Mouse (Mus musculus): ENCODE data around the gene Med12. TPM values are rescaled to one million over a fixed set of nuclear protein-coding genes. Genes with fewer than 3 reads are reported as not detected.

The Med12 gene
- polyA plus RNA-seq, 1 experiment from 2014 or later = 18.9 TPM

DNA sequence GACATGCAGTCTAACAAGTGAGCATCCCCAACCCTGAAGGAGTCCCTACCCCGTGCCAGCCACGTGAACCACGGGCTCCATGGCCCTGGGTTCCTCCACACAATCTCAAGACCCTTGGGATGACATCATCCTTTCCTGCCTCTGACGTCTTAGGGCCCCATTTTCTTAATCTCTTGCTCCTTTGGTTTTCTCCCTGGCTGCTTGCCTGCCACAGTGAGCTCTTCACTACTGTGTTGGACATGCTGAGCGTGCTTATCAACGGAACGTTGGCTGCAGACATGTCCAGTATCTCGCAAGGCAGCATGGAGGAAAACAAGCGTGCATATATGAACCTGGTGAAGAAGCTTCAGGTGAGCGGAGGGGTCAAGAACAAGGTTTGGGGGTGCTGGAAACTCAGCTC, 16.3 kb downstream of the Med12 start:
- no peak overlapping the region for H3K27ac ChIP-seq (ENCODE audit: low read length)
- H3K4me3 ChIP-seq (ENCODE audit: low read length) = no peak overlapping the region
- no peak overlapping the region for H3K9ac ChIP-seq (ENCODE audit: low read length)
- no peak for ATAC-seq (replicated peaks; ENCODE audit: extremely low read depth, insufficient read depth, low FRiP score)
- no peak overlapping the region for H3K4me2 ChIP-seq (ENCODE audit: low read depth, low read length)
- no peaks in the 10 kb centered on the region for H3K4me1 ChIP-seq (ENCODE audit: control insufficient read depth, insufficient read depth, low read length)
- WGBS = 80% methylated on average over 10 of the region's 10 CpGs
- H3K9me3 ChIP-seq (replicated peaks; ENCODE audit: control insufficient read depth, low read length) = no peaks in the 10 kb centered on the region
- no peaks in the 10 kb centered on the region for H3K27me3 ChIP-seq (ENCODE audit: control insufficient read depth, insufficient read depth, low read length)
- peaks cover 29% of the 10 kb centered on the region for H3K36me3 ChIP-seq (ENCODE audit: control insufficient read depth, insufficient read depth)

DNA sequence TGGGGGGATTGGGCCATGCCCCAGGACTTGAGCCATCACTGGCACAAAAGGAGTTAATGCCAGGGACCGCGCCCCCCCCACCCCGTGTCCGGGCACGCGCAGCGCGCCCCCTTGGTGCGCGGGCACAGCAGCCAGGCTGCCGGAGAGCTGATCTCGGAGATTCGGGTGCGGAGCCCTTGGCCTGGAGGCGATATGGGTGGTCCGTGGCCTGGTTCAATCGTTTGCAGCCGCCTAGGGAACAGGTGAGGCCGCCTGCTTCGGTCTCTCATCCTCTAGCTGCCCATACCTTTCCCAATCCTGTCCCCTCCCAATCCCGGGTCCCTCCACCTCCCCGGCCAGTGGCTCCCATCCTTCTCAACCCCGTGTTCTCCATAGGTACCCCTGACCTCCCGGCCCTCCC, 25.2 kb downstream of the Med12 start, which contains the start of gene Nlgn3:
Gene Nlgn3, plus strand, starts transcription at position 114 of the 400 bp plus-strand sequence.
- peak; percentile 20; the same call in 1 of the 2 replicates for ATAC-seq (replicated peaks; ENCODE audit: extremely low read depth, insufficient read depth, low FRiP score)
- H3K27ac ChIP-seq (ENCODE audit: low read length) = no peak within 1 kb of the TSS
- peak within 1 kb of the TSS; percentile 41 for H3K4me3 ChIP-seq (ENCODE audit: low read length)
- H3K9me3 ChIP-seq (replicated peaks; ENCODE audit: control insufficient read depth, low read length) = no peaks in the 10 kb centered on the region
- 19% methylated on average over 8 of the region's 24 CpGs for WGBS
- H3K4me1 ChIP-seq (ENCODE audit: control insufficient read depth, insufficient read depth, low read length) = 0 out of 2 replicates have a peak, but pooled peaks cover 2% of the 10 kb centered on the region
- peak within 1 kb of the TSS; percentile 57 for H3K4me2 ChIP-seq (ENCODE audit: low read depth, low read length)
- peaks cover 5% of the 10 kb centered on the region; the same call in 1 of the 2 replicates for H3K36me3 ChIP-seq (ENCODE audit: control insufficient read depth, insufficient read depth)
- peak within 1 kb of the TSS; percentile 50 for H3K9ac ChIP-seq (ENCODE audit: low read length)
- H3K27me3 ChIP-seq (ENCODE audit: control insufficient read depth, insufficient read depth, low read length) = no peaks in the 10 kb centered on the region

DNA sequence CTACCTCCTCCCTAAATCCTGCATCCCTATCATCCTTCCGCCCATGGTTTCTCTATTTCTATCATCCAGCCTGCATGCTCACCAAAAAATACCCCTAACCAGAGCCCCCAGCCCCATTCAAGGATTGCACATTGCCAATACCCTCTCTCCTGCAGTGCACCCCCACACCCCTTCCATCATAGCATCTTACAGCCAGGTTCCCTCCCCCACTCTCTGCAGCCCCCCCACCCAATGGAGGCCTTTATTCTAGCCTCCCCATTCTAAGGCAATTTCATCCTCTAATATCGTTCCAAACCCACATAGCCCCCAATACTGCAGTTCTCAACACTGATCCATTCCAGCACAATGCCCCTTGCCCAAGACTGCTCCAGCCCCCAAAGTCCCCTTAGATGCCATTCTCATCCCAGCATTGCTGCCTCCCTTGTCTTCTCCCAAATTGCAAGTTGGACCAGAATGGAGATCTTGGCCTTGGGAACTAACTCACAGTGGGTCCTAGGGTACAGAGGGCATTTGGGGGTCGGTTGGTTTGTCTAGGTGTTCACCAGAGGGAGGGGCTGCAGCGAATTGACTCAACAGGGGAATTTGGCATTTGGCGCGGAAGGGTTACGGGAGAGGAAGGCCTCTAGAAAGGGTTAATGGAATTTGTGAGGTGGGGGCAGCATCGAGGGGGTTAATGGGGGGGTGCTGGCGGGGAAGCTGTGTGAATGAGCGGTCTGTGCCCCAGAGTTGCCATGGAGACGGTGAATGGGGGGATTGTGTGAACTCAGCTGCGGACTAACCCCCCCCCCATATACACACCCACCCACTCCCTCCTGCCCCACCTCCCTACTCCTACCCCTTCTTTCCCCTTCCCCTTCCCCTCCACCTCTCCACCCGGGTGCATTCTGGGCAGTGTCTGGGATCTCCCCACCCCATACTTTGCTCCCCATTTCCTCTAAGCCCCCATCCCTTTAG, 25.9 kb downstream of the Med12 start:
- WGBS = 23% methylated on average over 13 of the region's 13 CpGs
- 0 out of 2 replicates have a peak, but pooled peaks have one; percentile 26 for ATAC-seq (replicated peaks; ENCODE audit: extremely low read depth, insufficient read depth, low FRiP score)
- H3K4me2 ChIP-seq (ENCODE audit: low read depth, low read length) = peak overlapping the region; percentile 57
- H3K9ac ChIP-seq (ENCODE audit: low read length) = peak overlapping the region; percentile 50
- 0 out of 2 replicates have a peak, but pooled peaks cover 2% of the 10 kb centered on the region for H3K4me1 ChIP-seq (ENCODE audit: control insufficient read depth, insufficient read depth, low read length)
- H3K36me3 ChIP-seq (ENCODE audit: control insufficient read depth, insufficient read depth) = peaks cover 5% of the 10 kb centered on the region; the same call in 1 of the 2 replicates
- peak overlapping the region; percentile 41 for H3K4me3 ChIP-seq (ENCODE audit: low read length)
- no peaks in the 10 kb centered on the region for H3K9me3 ChIP-seq (replicated peaks; ENCODE audit: control insufficient read depth, low read length)
- H3K27ac ChIP-seq (ENCODE audit: low read length) = no peak overlapping the region
- H3K27me3 ChIP-seq (ENCODE audit: control insufficient read depth, insufficient read depth, low read length) = no peaks in the 10 kb centered on the region

DNA sequence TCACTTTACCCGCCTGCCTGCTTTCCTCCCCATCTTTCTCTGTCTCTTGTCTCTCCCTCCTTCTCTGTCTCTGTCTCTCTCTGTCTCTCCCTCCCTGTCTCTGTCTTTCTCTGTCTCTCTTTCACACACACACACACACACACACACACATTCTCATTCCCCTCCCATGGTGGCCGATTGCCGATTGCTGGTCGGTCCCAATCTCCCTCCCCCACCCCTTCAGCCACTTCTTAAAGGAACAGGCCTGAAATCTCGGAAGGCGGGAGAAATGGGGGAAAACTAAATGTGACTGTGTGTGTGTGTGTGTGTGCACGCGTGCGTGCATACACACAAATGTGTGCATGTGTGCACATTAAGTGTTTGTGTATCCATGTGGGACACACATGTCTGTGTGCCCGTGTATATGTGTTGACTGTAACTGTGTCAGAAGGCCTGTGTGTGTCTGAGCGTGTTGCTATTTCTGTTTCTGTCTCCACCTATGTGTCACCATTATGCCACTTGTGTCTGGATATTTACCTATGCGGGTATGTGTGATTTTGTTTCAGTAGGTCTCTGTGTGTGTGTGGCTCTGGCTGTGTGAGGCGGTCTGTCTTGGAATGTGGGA, 26.7 kb downstream of the Med12 start:
- H3K9ac ChIP-seq (ENCODE audit: low read length) = peak overlapping the region; percentile 46
- peak overlapping the region; percentile 18 for H3K27ac ChIP-seq (ENCODE audit: low read length)

DNA sequence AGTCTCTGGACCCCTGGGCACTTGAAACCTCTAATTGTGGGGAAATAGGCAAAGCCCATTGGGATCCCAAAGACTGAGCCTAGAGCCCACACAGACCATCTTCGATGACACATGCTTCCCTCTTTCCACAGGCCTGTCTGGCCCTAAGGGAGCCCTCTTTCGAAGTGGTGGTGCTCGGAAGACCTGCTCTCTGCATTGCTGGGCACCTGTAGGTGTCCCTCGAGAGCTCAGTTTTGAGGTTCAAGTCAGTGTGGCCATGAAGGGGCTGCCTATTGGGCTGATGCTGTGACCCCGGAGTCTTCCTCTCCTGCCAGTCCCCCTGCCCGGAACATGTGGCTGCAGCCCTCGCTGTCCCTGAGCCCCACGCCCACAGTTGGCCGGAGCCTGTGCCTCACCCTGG, 27.8 kb downstream of the Med12 start:
- H3K4me1 ChIP-seq (ENCODE audit: control insufficient read depth, insufficient read depth, low read length) = 0 out of 2 replicates have a peak, but pooled peaks cover 2% of the 10 kb centered on the region
- no peak overlapping the region for H3K4me2 ChIP-seq (ENCODE audit: low read depth, low read length)
- H3K36me3 ChIP-seq (ENCODE audit: control insufficient read depth, insufficient read depth) = peaks cover 3% of the 10 kb centered on the region; the same call in 1 of the 2 replicates
- H3K27me3 ChIP-seq (ENCODE audit: control insufficient read depth, insufficient read depth, low read length) = no peaks in the 10 kb centered on the region
- H3K4me3 ChIP-seq (ENCODE audit: low read length) = no peak overlapping the region
- H3K27ac ChIP-seq (ENCODE audit: low read length) = no peak overlapping the region
- WGBS = 76% methylated on average over 9 of the region's 9 CpGs
- no peak for ATAC-seq (replicated peaks; ENCODE audit: extremely low read depth, insufficient read depth, low FRiP score)
- H3K9ac ChIP-seq (ENCODE audit: low read length) = no peak overlapping the region
- H3K9me3 ChIP-seq (replicated peaks; ENCODE audit: control insufficient read depth, low read length) = no peaks in the 10 kb centered on the region

More for the DNA sequence above, 26.7 kb downstream of the Med12 start:
- Histone ChIP-seq H3K4me1 (ENCODE audit: control insufficient read depth, insufficient read depth, low read length) (0 out of 2 replicates have a peak, but pooled peaks cover 2% of the 10 kb centered on the region), H3K4me3 (ENCODE audit: low read length) (peak overlapping the region; percentile 41), H3K4me2 (ENCODE audit: low read depth, low read length) (peak overlapping the region; percentile 57), H3K9me3 (replicated peaks; ENCODE audit: control insufficient read depth, low read length) (no peaks in the 10 kb centered on the region), H3K36me3 (ENCODE audit: control insufficient read depth, insufficient read depth) (peaks cover 5% of the 10 kb centered on the region; the same call in 1 of the 2 replicates), H3K27me3 (ENCODE audit: control insufficient read depth, insufficient read depth, low read length) (no peaks in the 10 kb centered on the region)
- 29% methylated on average over 13 of the region's 13 CpGs for WGBS
- ATAC-seq (replicated peaks; ENCODE audit: extremely low read depth, insufficient read depth, low FRiP score) = no peak

DNA sequence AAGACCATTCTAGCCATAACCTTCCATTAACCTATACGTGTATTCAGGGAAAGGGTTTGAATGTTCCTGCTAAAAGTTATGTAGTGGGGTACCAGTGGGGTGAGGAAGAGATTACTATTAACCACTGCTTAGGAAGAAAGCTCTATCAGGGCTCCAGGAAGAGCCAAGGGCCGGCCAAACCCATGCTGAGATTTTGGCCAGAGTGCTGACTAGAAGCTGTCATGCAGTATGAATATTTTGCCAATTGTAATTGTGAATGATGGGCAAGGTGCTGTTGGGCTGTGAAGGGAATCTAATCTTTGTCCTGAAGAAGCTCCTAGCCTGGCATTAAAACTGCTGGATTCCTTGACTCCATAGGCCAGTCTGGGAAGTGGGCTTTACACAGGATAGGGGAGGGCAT, 30.8 kb downstream of the Med12 start:
- Histone ChIP-seq H3K4me3 (ENCODE audit: low read length) (no peak overlapping the region), H3K27ac (ENCODE audit: low read length) (no peak overlapping the region), H3K27me3 (ENCODE audit: control insufficient read depth, insufficient read depth, low read length) (no peaks in the 10 kb centered on the region), H3K9ac (ENCODE audit: low read length) (no peak overlapping the region), H3K4me1 (ENCODE audit: control insufficient read depth, insufficient read depth, low read length) (0 out of 2 replicates have a peak, but pooled peaks cover 2% of the 10 kb centered on the region), H3K4me2 (ENCODE audit: low read depth, low read length) (no peak overlapping the region), H3K9me3 (replicated peaks; ENCODE audit: control insufficient read depth, low read length) (no peaks in the 10 kb centered on the region), H3K36me3 (ENCODE audit: control insufficient read depth, insufficient read depth) (no peaks in the 10 kb centered on the region)
- ATAC-seq (replicated peaks; ENCODE audit: extremely low read depth, insufficient read depth, low FRiP score) = no peak
- WGBS = 64% methylated on average over 2 of the region's 2 CpGs

DNA sequence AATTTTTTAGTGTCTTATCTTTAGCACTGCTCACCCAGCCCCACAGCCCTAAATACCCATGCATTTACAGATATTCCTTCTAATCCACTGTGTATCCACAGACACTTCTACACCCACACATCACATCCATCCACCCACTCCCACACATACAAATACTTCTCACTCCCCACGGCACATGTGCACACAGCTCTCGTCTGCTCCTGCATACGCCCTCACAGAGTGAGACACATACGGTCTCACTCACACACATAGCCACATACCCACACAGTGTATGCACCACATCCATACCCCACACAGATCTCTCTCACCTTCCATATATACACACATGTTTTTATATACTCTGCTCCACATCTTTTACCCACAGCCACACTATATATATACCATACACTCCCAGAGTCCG, 35.5 kb downstream of the Med12 start:
- H3K4me2 ChIP-seq (ENCODE audit: low read depth, low read length) = no peak overlapping the region
- H3K4me3 ChIP-seq (ENCODE audit: low read length) = no peak overlapping the region
- H3K4me1 ChIP-seq (ENCODE audit: control insufficient read depth, insufficient read depth, low read length) = no peaks in the 10 kb centered on the region
- no peaks in the 10 kb centered on the region for H3K36me3 ChIP-seq (ENCODE audit: control insufficient read depth, insufficient read depth)
- WGBS = 84% methylated on average over 5 of the region's 5 CpGs
- no peak for ATAC-seq (replicated peaks; ENCODE audit: extremely low read depth, insufficient read depth, low FRiP score)
- no peak overlapping the region for H3K27ac ChIP-seq (ENCODE audit: low read length)
- H3K9ac ChIP-seq (ENCODE audit: low read length) = no peak overlapping the region
- H3K27me3 ChIP-seq (ENCODE audit: control insufficient read depth, insufficient read depth, low read length) = no peaks in the 10 kb centered on the region; the same call in 1 of the 2 replicates
- no peaks in the 10 kb centered on the region for H3K9me3 ChIP-seq (replicated peaks; ENCODE audit: control insufficient read depth, low read length)

DNA sequence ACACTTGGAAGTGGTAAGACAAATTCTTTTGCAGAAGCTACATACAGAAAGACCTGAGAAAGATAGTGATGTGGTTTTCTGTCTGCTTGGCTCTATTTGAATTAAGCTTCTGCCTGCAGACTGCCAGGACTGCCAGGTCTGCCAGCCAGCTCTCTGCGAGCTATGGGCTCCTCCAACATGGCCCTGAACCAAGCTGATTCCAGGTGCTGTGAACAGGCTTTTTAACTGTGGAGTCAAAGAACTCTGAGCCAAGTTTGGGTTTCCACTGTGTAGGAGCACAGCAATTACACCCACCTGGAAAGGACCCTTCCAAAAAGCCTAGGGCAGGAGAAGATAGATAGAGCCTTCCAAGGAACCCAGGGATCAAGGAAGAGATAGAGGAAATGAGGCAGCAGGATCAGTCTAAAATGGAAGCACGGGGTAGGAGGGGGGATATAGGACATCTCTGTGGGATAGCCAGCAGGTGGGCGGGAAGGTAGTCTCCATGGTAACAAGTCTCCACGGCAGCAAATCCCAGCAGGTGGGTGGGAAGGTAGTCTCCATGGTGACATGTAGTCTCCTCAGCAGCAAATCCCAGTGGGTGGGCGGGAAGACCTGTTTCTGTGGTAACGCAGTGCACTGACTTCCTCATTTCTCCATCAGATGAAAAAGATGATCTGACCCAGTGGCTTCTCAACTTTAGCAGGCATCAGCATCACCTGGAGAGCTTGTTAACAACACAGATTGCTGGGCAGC, 40.0 kb downstream of the Med12 start:
- no peak overlapping the region for H3K9ac ChIP-seq (ENCODE audit: low read length)
- no peaks in the 10 kb centered on the region for H3K4me1 ChIP-seq (ENCODE audit: control insufficient read depth, insufficient read depth, low read length)
- no peaks in the 10 kb centered on the region; the same call in 1 of the 2 replicates for H3K27me3 ChIP-seq (ENCODE audit: control insufficient read depth, insufficient read depth, low read length)
- H3K36me3 ChIP-seq (ENCODE audit: control insufficient read depth, insufficient read depth) = no peaks in the 10 kb centered on the region
- 39% methylated on average over 6 of the region's 6 CpGs for WGBS
- H3K27ac ChIP-seq (ENCODE audit: low read length) = no peak overlapping the region
- no peak overlapping the region for H3K4me3 ChIP-seq (ENCODE audit: low read length)
- no peaks in the 10 kb centered on the region for H3K9me3 ChIP-seq (replicated peaks; ENCODE audit: control insufficient read depth, low read length)
- no peak overlapping the region for H3K4me2 ChIP-seq (ENCODE audit: low read depth, low read length)
- no peak for ATAC-seq (replicated peaks; ENCODE audit: extremely low read depth, insufficient read depth, low FRiP score)
